Mouse (Mus musculus) CD4-positive helper T cell, adult 2 months (primary cell): ENCODE data around the gene Alox12b.

ENCODE experiments used
- DNase-seq: peaks from one replicate; pipeline ENCODE4 v3.0.0-alpha.2; 2012; ENCODE audit warnings: low read depth, missing footprints, low spot score

The Alox12b gene

DNA sequence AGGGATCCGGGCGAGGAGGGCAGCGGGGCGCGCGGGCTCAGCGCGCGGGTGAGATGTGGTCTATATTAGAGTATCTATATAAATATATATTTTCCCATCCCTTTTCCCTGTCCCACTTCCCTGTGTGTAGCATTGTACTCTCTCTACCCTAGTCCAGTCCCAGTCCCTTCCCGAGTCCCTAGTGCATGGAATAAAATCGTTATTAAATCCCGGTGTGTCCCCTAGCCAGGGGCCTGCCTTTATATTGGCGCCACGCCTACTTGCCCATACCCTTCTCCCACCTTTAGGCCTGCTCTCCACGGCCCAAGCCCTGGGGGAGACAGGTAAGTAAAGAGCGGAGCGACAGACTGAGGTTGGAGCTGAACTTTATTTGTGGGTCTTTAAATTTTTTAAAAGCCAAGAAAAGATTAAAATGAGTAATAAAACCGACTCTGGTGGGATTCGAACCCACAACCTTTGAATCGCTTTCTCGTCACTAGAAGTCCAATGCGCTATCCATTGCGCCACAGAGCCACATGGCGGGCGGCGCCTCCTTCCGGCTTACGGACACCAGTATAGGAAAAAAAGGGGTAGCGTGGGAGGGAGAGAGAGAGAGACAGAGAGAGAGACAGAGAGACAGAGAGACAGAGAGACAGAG is 33.6 kb upstream of the Alox12b start:
- peak; percentile 91 for DNase-seq

DNA sequence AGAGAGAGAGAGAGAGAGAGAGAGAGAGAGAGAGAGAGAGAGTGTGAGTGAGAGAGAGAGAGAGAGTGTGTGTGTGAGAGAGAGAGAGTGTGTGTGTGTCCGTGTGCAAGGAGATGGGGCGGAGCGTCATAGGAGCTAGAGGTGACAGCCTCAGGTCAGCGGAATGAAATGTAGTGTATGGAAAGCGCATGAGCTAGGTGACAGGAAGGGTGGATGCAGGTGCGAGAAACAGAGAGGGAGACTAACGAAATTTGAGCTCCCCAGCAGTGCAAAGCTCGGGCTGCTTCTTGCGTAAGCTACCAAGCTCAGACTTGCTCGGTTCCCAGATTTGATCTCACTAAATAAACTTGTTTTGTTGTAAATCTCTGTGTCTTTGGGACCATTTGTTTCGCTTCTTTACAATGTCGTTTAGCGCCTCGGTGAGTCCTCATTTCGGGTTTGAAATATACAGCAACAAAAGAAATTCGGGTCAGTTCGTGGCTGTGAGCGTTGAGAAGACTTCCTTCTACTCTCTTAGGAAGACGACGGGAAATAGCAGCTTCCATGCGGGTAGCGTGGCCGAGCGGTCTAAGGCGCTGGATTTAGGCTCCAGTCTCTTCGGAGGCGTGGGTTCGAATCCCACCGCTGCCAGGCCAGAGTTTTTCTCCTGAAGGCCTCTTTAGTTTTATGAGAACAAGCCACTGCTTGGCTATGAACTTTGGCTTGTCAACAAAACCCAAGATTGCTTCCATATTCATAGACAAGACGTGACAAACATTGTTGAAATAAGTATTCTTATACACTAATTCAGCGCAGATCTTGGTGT is 32.9 kb upstream of the Alox12b start:
- peak; percentile 92 for DNase-seq

DNA sequence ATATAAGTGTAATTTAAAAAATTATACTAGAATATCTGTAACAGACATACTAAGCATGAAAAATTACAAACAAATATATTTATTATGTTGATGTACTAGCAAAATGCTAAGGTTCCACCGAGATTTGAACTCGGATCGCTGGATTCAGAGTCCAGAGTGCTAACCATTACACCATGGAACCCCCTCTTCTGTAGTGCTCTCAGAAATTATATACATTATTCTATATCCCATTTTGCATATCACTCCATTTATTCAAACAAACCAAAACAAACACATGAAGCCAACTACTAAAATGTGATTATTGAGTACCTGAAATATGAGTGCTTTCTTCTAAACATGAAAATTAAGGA is 32.3 kb upstream of the Alox12b start:
- DNase-seq: peak; percentile 88

DNA sequence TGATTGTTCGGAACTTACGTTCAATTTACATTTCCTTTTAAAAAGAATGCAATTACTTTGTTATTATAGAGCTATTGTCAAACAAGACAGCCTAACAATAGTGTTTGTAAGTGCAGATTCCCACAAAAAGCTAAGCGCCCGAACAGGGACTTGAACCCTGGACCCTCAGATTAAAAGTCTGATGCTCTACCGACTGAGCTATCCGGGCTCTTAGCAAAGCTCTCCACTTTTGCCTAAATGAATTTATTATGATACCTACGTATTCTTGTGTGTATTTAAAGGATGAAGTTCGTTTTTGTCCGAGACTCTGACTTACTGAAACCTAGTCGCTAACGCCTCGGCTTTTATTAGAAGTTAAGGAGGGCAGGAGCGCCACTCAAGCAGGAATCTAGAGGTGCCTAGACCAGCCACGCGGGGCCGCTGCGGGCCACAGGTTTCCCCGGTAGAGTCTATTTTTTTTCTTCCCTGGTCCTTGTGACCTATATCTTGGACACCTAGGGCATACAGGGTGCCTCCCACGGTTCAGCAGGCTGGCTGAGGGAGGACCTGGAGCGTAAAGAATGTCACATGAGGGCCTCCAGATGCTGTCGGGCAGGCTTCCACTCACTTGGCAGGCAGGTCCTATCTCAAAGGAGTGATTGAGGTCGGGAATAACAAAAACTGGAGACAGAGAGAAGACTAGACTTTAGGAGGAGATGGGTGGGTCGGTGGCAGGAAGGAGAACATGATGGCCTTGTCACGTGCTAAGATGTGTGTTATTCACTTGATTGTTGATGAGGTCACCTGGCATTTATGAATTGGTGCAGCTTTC is 31.5 kb upstream of the Alox12b start:
- peak; percentile 91 for DNase-seq

DNA sequence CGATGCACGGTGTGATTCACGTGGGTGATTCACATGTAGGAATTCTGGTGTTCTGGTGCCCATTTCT is 31.1 kb upstream of the Alox12b start, which contains the start of gene Aloxe3:
Aloxe3 (plus strand) TSS at position 45 of the 67 bp plus-strand sequence.
- no peak for DNase-seq

DNA sequence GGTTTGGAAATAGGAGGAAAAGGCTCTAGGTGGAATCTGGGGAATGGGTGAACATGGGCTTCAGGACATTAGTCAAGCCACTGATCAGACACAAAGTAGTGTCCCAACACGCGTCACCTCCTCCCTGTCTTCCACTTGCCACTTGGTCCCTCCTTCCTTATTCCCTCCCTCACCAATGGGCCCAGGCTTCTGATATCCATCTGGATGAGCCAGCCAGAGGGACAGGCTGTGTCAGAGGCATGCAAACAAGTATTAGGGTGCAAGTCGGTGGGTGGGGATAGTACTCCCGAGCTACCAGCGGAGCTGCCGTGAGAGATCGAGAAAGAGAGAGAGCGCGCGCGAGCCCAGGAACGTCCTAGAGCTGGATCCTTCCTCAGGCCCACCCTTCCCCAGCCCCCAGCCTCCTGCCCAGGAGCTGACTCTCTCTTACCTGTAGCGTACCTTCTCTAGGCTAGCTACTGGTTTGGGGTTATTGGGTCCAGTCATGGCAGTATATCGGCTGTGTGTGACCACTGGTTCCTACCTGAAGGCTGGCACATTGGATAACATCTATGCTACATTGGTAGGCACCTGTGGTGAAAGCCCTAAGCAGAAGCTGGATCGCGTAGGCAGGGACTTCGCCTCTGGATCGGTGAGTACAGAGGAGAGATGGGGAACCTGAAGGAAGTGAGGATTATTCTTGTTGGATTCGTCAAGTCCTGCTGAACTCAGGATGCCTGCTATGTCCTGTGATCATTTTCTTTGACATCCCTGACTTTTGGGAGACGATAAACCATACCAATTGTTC is 30.7 kb upstream of the Alox12b start:
- peak; percentile 45 for DNase-seq

DNA sequence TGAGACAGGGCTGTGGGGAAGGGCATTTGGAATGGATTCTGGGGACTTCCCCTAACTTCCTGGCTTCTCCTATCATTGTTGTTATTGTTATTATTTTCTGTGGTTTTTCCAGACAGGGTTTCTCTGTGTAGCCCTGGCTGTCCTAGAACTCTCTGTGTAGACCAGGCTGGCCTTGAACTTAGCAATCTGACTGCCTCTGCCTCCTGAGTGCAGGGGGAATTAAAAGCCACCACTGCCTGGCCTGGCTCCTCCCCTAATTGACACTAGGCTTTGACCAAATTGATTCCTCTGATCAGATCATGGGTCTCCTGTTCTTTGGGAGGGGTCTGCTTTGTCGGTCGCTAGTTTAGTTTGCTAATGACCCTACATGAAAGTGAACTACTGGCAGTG is 30.1 kb upstream of the Alox12b start:
- DNase-seq: no peak

DNA sequence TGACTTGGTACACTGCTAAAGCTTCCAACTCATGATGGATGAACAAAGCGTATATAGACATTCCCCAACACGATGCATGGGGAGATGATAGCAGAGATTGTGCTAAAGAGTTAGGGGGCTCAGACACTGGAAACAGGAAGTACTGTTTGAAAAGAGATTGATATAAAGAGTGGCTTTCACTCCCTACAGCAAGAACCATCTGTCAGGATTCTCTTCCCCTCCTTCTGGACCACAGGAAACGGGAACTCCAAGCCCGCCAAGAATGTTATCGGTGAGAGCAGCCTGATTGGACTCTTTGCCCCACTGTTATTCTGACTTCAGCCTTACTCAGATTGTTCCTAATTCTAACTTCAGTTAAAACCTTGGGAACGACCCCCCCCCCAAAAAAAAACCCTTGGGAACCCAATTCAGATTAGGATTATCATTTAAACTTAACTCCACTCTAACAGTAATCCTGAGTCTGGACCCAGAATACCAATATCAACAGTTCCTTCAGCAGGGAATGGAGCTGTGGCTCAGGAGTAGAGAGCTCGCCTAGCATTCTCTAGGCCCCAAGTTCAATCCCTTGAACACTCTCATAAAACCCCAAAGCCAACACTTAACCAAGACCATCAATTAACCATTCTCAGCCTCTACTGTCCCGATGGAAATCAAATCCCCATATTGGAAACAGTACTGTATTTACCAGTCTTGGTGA is 28.2 kb upstream of the Alox12b start:
- no peak for DNase-seq

DNA sequence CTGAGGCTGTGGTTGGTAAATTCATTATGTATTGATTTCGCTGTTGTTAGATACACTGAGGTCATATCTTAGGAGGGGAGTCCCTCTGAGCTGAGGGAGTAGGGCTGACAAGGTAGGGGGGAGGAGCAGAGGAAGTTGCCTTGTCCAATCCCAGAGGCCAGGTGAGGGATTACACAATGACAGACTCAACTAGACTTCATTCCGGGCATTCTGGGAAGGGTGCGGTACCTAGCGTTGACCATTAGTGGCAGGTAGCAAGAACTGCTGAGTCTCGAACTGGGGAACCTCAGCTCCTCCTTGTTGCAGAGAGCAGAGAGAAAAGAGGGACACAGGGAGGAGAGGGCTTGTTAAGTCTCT is 23.2 kb upstream of the Alox12b start:
- peak; percentile 36 for DNase-seq

DNA sequence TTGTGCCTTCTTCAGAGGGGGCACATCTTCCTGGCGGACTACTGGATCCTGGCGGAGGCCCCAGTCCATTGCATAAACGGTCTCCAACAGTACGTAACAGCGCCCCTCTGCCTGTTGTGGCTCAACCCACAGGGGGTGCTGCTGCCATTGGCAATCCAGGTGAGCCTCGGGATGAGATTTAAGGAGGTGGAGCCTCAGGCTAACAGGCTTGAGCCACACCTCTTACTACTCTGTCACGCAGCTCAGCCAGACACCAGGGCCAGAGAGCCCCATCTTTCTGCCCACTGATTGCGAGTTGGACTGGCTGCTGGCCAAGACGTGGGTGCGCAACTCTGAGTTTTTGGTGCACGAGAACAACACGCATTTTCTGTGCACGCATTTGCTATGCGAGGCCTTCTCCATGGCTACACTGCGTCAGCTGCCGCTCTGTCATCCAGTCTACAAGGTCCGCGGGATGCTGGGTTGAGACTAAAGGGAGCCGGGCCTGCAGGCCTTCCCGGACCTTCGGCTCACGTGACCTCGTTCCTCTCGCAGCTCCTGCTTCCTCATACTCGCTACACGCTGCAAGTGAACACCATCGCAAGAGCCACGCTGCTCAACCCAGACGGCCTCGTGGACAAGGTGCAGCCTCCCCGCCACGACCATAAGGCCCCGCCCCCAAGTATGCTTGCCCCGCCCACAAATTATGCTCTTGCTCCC is 22.7 kb upstream of the Alox12b start:
- DNase-seq: peak; percentile 58

DNA sequence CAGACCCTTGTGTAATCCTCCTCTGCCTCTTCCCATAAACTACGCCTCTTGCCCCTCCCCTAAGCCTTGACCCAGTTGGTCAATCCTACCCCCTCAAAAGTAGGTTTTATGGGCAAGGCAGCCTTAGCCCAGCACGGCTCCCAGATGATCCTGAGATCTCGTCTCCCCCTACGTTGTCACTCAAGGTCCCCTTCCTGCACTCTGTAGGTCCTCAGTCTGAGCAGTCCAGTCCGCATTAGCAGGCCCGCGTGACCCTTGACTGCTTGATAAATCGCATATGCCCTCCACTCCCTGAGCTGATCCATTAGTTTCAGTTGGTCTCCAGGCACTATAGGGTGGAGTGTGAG is 22.2 kb upstream of the Alox12b start:
- no peak for DNase-seq

DNA sequence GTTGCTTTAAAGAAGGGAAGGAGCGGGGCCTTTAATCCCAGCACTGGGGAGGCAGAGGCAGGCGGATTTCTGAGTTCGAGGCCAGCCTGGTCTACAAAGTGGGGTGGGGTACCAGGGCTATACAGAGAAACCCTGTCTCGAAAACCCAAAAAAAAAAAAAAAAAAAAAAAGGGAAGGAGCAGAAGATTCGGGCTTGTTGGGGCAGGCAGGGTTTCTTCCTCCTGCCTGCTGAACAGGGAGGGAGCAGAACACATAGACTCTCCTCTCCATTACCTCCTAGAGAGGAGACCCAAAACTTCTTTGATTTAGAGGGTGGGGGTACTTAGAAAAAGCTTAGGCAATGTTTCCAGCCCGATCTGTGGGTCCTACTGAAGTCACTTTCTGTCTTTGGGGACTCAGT is 21.4 kb upstream of the Alox12b start:
- DNase-seq: no peak

DNA sequence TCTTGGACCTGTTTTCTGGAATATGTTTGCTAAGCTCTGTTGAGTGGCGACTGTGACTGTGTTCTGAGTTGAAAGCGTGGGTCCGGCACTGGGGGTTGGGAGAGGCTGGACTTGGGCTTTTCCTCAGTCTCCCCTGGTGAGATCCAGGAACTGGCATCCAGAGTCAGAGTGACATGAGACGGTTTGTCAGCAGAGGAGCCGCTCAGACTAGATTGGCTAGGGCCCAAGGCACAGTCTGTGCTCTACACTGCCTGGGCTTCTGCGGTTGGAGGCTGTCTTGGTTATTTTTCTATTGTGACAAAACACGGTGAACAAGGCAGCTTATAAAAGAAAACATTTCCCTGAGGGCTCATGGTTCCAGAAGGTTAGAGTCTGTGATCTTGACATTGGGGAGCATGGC is 9.2 kb upstream of the Alox12b start:
- DNase-seq: no peak

DNA sequence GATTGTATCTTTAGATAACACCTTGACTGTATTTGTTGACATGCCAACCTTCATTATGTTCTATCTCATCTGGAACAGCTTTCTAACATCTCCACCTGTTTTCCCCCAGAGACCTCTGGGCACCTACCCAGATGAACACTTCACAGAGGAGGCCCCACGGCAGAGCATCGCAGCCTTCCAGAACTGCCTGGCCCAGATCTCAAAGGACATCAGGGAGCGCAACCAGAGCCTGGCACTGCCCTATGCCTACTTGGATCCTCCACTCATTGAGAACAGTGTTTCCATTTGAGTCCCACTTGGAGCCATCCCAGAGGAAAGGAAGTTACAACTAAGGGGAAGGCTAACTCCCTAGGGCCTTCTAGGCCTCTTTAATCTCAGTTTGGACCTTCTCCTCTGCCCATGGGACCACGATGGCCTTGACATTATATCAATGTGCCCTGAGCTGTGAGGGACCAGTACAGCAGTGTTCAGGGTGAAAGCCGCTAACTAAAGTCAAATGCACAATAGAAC is 8.3 kb upstream of the Alox12b start:
- DNase-seq: no peak

DNA sequence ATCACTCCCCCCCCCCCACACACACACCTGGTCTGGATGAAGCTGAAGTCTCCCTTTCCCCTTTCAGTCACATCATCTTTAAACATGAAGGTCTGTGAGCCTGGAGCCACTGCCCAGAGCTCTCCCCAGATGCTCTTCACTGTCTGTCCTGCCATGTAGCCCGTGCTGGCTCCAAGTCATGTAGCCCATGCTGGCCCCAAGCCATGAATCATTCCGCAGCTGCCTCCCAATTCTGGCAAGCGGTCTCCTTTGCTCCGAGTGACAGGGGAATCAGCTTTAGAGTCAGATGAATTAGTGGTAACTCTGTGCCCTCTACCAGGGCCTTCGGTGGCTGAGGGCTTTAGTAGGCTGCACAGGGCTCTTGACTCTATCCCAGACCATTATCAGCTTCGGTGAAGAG is 7.1 kb upstream of the Alox12b start:
- DNase-seq: no peak

DNA sequence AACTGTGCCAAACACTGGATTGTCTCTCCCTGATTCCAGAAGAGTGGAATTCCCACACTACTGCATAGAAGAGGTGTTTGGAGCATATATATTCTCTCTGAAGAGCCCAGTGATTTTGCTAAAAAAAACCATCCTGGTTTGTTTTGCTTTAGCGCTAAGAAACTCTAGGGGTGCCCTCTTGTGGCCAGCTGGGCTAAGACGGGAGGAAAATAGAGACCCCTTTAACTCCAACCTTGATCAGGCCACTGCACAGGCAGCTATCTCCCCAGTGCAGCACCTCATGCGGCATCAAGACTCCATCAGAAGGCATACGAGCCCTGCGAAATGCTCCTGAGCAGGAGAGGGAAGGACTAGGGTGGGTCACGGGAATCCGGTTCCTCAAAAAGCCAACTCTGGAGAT is 6.3 kb upstream of the Alox12b start:
- DNase-seq: peak; percentile 61

DNA sequence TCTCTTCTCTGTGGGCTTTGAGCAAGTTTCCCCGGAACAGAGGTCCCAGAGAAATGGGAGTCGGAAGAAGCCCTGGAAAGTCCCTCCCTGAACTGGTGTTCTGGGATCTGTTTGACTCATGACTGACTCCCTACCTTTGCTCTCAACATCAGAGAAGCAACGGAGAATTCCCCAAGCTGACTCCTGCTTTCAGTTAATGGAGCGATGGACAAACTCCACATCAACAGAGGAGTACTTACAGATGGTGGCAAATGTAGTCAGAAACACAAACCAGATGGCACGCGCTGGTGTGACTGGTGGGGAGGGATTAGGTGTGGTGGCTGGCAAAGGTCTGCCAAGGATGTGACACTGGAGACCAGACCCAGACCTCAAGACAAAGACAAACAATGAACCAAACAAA is 5.8 kb upstream of the Alox12b start:
- DNase-seq: no peak

DNA sequence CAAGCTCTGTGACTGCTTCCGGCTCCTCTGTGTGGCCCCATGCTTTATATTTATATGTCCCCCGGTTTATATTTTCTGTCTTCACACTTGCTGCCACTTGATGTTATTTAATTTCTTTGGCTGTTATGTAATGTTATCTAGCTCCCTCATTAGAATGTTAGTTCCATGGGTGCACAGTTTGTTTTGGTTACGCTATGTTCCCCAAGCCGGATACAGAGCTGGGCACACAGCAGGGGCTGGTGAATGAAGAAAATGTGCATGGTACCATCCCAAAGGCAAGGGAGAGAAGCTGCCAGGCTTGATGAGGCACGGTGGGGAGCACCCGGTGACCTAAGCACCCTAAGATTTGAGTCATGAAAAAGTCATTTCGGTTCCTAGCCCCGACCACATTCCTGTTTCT is 3.0 kb upstream of the Alox12b start:
- no peak for DNase-seq

DNA sequence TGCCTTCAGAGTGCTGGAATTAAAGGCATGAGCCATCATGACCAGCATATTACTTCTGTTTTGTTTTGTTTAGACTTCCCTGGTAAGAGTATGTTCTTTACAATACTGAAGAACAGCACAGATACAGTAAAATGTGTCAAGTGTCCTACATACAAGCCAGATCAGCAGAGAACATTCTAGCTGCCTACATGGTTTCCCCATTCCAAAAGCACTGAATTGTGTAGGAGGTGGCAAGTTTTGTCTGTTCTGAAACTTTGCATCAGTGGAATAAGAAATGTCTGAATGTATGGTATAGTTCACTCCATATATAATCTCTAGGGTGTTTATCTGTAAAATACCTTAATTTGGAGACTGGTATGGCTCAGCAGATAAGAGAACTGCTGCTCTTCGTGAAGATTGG is 1.4 kb upstream of the Alox12b start:
- no peak for DNase-seq

DNA sequence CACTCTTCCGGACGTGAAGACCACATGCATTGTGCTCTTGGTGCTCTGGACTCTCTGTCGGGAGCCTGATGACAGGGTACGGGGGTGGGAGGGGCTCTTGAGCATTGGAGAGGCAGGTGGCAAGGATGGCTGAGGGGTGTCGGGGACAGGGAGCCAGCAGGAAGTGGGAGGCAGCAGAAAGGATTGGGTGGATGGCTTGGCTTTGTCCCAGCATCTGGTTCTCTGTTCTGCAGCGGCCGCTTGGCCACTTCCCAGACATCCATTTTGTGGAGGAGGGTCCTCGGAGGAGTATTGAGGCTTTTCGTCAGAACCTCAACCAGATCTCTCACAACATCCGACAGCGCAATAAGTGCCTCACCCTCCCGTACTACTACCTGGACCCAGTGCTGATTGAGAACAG is 12.5 kb downstream of the Alox12b start:
- DNase-seq: no peak

DNA sequence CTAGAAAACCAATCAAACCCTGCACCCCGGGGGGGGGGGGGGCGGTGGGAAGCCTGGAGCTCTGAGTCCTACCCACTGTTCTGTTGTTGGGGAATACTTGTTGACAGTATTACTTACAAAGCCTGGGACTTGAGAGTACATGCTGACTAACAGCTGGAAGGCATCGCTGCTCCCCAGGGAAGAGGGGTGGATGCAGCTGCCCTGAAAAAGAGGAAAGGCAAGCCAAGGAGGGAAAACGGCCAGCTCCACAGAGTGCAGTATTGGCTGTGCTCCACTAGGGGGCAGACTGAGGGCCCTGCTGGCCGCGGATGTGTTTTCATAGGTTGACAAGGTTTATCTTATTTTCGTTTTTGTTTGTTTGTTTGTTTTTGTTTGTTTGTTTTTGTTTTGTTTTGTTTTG is 14.8 kb downstream of the Alox12b start:
- DNase-seq: peak; percentile 33
